Mouse (Mus musculus) liver, embryonic 16.5 days (tissue): ENCODE measurements around the gene Apip. TPM values are rescaled to one million over a fixed set of nuclear protein-coding genes. Genes with fewer than 3 reads are reported as not detected.

Source experiments
- ATAC-seq: fragments of 200-750 bp; cut with Nextera tagmentation; 2 replicates; pipeline ENCODE4 v1.8.0; 2017; ENCODE audit warnings: low read depth, mild to moderate bottlenecking, moderate number of reproducible peaks, moderate library complexity
- H3K27ac ChIP-seq: fragments of 300-500 bp; sonication (generic); 2 replicates; pipeline ENCODE4 v1.5.1; 2014; ENCODE audit warnings: mild to moderate bottlenecking, low read length
- H3K27me3 ChIP-seq: fragments of 300-500 bp; sonication (generic); 2 replicates; pipeline ENCODE4 v1.6.1; 2014; ENCODE audit warnings: low read depth, low read length, mixed read lengths; ENCODE audit not compliant: control insufficient read depth, insufficient read depth
- H3K36me3 ChIP-seq: fragments of 300-500 bp; sonication (generic); 2 replicates; pipeline ENCODE4 v1.6.1; 2014; ENCODE audit warnings: mild to moderate bottlenecking; ENCODE audit not compliant: control insufficient read depth, insufficient read depth
- H3K4me1 ChIP-seq: fragments of 300-500 bp; sonication (generic); 2 replicates; pipeline ENCODE4 v1.6.1; 2014; ENCODE audit warnings: low read depth, low read length, mixed read lengths; ENCODE audit not compliant: control insufficient read depth
- H3K4me2 ChIP-seq: fragments of 300-500 bp; sonication (generic); 2 replicates; pipeline ENCODE4 v1.6.1; 2014; ENCODE audit warnings: low read depth, low read length, mixed read lengths
- H3K4me3 ChIP-seq: fragments of 300-500 bp; sonication (generic); 2 replicates; pipeline ENCODE4 v1.5.1; 2014; ENCODE audit warnings: low read depth, mild to moderate bottlenecking, low read length
- H3K9ac ChIP-seq: fragments of 300-500 bp; sonication (generic); 2 replicates; pipeline ENCODE4 v1.6.1; 2014; ENCODE audit warnings: low read depth, low read length
- H3K9me3 ChIP-seq: fragments of 300-500 bp; sonication (generic); replicated peaks from 2 replicates; pipeline ENCODE4 v1.6.1; 2016; ENCODE audit warnings: low read length; ENCODE audit not compliant: control insufficient read depth
- WGBS: fragments of 180-500 bp; shearing (Covaris S2); extraction: QIAGEN DNeasy Blood & Tissue Kit; methylation state at CpG from one replicate; pipeline ENCODE4 v1.1.7; 2014; ENCODE audit not compliant: insufficient replicate concordance; 5-methylcytosine and 5-hydroxymethylcytosine counted together
- polyA plus RNA-seq: library from polyadenylated mRNA; unstranded; fragments of >200 nt; fragmentation: Nextera tagmentation; extraction: Ambion mirVana; gene quantifications from 2 replicates; pipeline ENCODE4 v1.2.1, GENCODE M21; 2015

Apip gene
- 31.5 and 37.5 TPM in 2 replicates for polyA plus RNA-seq

DNA sequence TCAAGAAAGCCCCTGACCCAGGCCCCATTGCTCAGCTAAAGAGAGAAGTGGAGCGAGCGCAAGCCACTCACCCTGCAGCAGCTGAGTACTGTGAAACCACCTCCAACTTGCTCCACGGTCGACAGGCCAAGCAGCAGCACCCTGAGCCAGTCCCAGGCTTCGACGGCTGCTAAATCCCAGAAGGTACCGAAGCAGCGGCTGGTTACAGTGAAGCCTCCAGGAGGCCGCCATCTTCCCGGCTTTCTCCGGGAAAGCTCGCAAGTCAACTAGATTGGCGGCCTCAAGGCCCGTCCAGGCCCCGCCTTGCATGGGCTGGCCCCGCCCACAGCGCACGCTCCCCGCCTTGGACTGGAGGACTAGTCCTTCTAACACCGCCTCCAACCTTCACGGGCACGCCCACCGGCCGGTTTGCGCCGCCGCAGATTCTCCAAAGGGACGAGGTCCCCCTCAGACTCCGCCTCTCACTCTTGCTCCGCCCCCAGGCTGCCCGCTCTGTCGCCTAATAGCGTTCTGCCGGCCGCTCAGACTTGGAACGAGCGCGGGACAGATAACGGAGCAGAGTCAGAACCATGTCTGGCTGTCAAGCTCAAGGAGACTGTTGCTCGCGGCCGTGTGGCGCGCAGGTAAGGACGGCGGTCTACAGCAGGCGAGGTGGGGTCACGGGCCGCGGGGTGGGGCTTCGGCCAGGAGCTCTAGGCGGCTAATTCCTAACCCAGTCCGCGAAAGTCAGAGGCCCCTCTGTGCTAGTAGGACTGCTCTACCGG, at the start of gene Apip, which contains the start of gene Pdhx:
Apip (plus strand) TSS at position 457 of the 764 bp plus-strand sequence.
Pdhx (minus strand) TSS at position 295 of the 764 bp plus-strand sequence.
- Histone ChIP-seq H3K27ac (peak within 1 kb of the TSS; percentile 98), H3K9me3 (no peaks in the 10 kb centered on the region), H3K4me1 (peaks cover 9% of the 10 kb centered on the region), H3K4me2 (peak within 1 kb of the TSS; percentile 85), H3K9ac (peak within 1 kb of the TSS; percentile 92), H3K36me3 (no peaks in the 10 kb centered on the region), H3K4me3 (peak within 1 kb of the TSS; percentile 96), H3K27me3 (no peaks in the 10 kb centered on the region)
- WGBS, result under 1% methylated on average over 55 of the region's 55 CpGs
- peak; percentile 98 for ATAC-seq

DNA sequence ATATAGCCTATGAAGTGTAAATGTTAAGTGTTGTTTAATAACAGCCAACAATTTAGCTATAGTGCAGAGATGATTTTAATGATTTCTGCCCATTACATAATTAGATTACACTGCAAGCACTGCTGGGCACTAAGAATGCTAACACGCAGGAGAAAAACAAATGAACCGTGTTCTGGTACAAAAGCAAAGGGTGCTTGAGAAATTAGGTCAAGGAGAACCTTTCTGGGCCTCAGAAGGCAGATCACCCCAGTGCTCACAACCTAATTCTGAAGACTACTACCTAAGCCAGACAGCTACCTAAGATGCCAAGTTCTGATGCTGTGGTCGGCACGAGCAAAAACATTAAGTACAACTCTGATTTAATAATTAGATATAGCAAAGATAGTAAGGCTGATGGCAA, 35.6 kb upstream of the Apip start:
- ATAC-seq, result no peak

DNA sequence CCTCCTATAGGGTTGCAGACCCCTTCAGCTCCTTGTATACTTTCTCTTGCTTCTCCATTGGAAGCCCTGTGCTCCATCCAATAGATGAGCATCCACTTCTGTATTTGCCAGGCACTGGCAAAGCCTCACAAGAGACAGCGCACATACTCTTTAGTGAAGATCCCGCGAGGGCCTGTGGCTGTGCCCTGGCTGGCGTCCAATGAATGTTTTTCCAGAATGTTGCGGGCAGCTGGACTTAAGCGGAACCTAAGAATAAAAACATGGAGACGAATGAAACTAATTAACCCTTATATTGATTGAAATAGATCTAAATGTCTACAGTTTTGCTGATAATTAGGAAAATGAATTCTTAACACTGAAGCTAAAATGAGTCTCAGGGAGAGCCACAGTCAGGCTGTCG, 32.6 kb upstream of the Apip start:
- Histone ChIP-seq H3K27me3 (no peaks in the 10 kb centered on the region), H3K9ac (no peak overlapping the region), H3K4me3 (no peak overlapping the region), H3K9me3 (no peaks in the 10 kb centered on the region), H3K4me1 (no peaks in the 10 kb centered on the region), H3K27ac (no peak overlapping the region), H3K36me3 (no peaks in the 10 kb centered on the region; the same call in 1 of the 2 replicates), H3K4me2 (no peak overlapping the region)
- no peak for ATAC-seq
- WGBS, result 84% methylated on average over 8 of the region's 8 CpGs

More for the DNA sequence above, 35.6 kb upstream of the Apip start:
- H3K27ac ChIP-seq, result no peak overlapping the region
- H3K36me3 ChIP-seq, result no peaks in the 10 kb centered on the region; the same call in 1 of the 2 replicates
- H3K4me2 ChIP-seq, result no peak overlapping the region
- no peak overlapping the region for H3K4me3 ChIP-seq
- H3K9ac ChIP-seq, result no peak overlapping the region
- H3K27me3 ChIP-seq, result no peaks in the 10 kb centered on the region
- no peaks in the 10 kb centered on the region for H3K4me1 ChIP-seq
- WGBS, result 80% methylated on average over 4 of the region's 4 CpGs
- no peaks in the 10 kb centered on the region for H3K9me3 ChIP-seq

DNA sequence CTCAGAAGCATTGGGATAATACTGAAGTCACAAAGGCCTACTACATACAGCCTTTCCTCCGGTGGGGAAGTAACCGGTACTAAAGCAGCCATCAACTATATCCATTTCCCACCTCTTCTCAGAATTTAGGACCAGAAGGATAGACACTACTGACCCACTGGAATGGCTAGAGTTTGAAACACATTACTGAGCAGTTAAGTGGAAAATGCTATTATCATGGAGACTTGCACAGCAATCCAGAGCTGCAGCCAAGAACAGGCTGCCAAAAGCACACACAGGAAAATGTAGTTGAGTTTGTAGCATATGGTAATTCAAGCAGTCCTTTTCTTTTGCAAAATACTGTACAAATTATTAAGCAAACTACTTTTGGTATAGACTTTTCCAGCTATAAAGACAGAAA, 28.2 kb upstream of the Apip start:
- H3K36me3 ChIP-seq, result no peaks in the 10 kb centered on the region; the same call in 1 of the 2 replicates
- H3K9me3 ChIP-seq, result no peaks in the 10 kb centered on the region
- H3K9ac ChIP-seq, result no peak overlapping the region
- no peak overlapping the region for H3K4me2 ChIP-seq
- no peaks in the 10 kb centered on the region for H3K27me3 ChIP-seq
- H3K4me1 ChIP-seq, result no peaks in the 10 kb centered on the region
- no peak for ATAC-seq
- no peak overlapping the region for H3K27ac ChIP-seq
- no peak overlapping the region for H3K4me3 ChIP-seq
- WGBS, result 82% methylated on average over 2 of the region's 2 CpGs

DNA sequence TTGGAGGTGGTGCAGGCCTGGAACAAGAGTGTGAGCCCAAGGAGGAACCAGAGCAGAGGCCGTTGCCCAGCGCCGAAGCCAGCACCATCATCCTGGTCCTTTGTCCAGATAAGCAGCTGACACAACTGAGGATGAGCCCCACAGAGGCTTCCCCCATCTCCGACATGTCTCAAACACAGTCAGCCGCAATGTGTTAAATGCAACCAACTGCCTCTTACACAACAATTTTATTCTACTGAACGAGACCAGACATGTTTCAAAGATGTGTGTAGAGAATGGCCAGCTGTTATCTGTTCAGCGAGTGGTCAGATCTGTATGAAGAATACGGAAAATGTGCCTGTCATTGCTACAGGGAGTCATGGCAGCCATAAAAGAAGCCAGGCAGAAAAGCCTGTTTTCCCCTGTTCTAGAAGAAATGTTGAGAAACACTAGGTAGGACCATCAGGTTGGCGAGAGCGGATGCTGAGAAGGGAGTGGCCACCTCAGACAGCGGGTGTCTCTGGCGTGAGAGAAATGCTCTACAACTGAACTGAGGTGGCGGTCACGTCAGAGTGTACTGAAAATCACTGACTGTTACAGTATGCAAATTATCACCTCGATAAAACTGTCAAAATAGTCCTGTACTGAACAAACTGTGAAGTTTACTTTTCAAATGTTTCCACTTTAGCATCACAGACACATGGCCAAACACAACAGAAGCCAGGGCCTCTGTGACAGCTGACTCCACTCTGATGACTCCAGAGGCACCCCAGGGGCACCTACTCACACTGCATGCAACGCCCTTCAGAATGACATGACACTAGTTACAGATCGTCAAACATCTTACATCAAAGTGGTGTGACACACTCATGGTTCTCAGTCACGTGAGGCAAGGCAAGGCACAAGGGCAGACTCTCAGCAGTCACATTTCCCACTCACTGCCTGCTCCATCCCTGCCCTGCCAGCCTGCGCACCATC, 21.3 kb upstream of the Apip start:
- Histone ChIP-seq H3K36me3 (no peaks in the 10 kb centered on the region), H3K9ac (no peak overlapping the region), H3K4me2 (no peak overlapping the region), H3K27me3 (no peaks in the 10 kb centered on the region), H3K4me1 (no peaks in the 10 kb centered on the region), H3K9me3 (no peaks in the 10 kb centered on the region), H3K4me3 (no peak overlapping the region), H3K27ac (no peak overlapping the region)
- no peak for ATAC-seq
- WGBS, result 74% methylated on average over 19 of the region's 19 CpGs

DNA sequence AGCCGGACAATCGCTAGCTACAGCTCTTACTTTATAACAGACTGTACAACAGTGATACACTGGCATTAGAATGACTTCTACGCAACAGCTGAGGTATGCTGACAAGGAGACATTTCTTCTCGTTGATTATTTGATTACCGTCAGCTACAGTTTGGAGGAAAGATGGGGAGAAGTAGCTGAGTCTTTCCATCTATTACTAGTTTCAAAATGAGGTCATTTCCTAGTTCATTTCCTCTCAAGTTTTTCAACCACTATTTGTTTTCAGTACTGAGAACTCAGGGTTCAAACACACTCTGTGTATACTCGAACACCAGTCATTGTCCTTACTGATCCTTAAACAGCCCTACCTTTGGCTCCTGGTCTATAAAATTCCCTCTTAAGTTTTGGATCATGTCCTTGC, 17.7 kb upstream of the Apip start:
- no peak for ATAC-seq
- Histone ChIP-seq H3K27ac (no peak overlapping the region), H3K36me3 (no peaks in the 10 kb centered on the region), H3K9me3 (no peaks in the 10 kb centered on the region), H3K9ac (no peak overlapping the region), H3K4me1 (no peaks in the 10 kb centered on the region), H3K4me3 (no peak overlapping the region), H3K4me2 (no peak overlapping the region), H3K27me3 (no peaks in the 10 kb centered on the region)
- 76% methylated on average over 6 of the region's 6 CpGs for WGBS

DNA sequence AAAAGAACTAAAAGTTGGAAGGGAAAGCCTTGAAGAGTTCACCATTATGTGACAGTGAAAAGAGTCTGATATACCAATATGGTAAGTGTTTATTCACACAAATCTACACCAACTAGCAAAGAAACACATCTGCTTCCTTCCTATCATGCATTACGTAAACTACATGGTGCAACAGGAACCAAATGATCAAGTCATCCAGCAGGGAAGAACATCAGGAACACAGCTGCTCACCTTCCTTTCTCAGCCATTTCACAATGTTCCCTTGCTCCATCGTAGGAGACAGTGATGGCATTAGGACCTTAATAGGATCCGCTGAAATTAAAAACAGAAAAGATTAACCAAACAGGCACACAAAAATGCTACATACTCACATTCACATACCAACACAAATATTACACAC, 15.2 kb upstream of the Apip start:
- WGBS, result 75% methylated on average over 3 of the region's 3 CpGs
- ATAC-seq, result no peak
- no peak overlapping the region for H3K4me3 ChIP-seq
- H3K27me3 ChIP-seq, result no peaks in the 10 kb centered on the region
- no peak overlapping the region for H3K4me2 ChIP-seq
- no peak overlapping the region for H3K9ac ChIP-seq
- H3K9me3 ChIP-seq, result no peaks in the 10 kb centered on the region
- H3K4me1 ChIP-seq, result no peaks in the 10 kb centered on the region
- no peaks in the 10 kb centered on the region for H3K36me3 ChIP-seq
- H3K27ac ChIP-seq, result no peak overlapping the region

DNA sequence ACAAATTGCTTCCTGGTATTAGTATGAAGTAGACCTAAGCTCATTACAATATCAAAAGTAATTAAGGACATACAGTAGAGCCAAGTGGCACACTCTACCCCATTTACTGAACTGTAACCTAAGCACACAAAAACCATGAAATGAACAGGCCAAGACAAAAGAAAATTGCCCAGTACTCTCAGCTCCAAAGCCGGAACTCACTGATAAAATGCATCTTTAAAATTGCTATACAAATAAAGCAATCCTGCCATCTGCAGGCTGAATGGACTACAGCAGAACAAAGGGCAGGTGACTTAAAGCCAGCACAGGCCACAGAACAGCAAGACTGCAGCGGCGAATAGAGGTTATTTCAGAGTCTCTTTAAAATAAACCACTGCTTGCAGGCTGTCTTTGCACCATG, 10.6 kb upstream of the Apip start:
- H3K27me3 ChIP-seq, result no peaks in the 10 kb centered on the region
- H3K36me3 ChIP-seq, result no peaks in the 10 kb centered on the region
- H3K4me2 ChIP-seq, result no peak overlapping the region
- no peak overlapping the region for H3K9ac ChIP-seq
- ATAC-seq, result no peak
- H3K4me3 ChIP-seq, result no peak overlapping the region
- no peaks in the 10 kb centered on the region for H3K9me3 ChIP-seq
- WGBS, result 40% methylated on average over 3 of the region's 3 CpGs
- H3K27ac ChIP-seq, result no peak overlapping the region
- no peaks in the 10 kb centered on the region for H3K4me1 ChIP-seq
